8 mouse cellular contexts compared by ENCODE assay signal in the genomic region with DNA sequence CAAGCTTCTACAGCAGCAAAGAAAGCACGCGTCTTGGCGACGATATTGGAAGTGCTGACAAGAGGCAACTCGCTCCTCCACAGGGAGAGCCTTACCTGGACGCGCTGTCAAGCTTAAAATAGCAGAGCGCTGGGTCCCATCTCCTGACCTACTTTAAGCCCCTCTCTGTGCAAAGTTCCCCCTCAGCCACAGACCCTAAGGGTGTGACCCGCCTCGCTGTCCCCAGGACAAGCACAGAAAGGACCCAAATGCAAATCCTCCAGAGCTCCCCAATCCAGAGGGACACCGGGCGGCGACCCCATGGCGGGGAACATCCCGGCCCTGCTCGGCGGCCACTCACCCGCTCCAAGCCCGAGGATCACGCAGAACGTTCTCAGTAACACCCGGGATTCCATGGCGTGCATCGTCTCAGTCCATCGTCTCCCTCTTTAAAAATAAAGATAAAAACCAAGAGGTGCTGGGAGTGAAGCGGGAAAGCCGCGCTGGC. TPM values are rescaled to one million over a fixed set of nuclear protein-coding genes. Genes with fewer than 3 reads are reported as not detected.
DNase-seq lines count a peak whose midpoint lies in the region; ATAC-seq and TF ChIP-seq lines count a peak whose summit lies in the region.

No protein-coding gene starts in this region.

- H3K9me3 ChIP-seq in heart, embryonic 12.5 days (replicated peaks), result no peaks in the 10 kb centered on the region
- no peaks in the 10 kb centered on the region for H3K9me3 ChIP-seq in ES-Bruce4 (replicated peaks; ENCODE audit: control insufficient read depth, insufficient read depth, low read length, poor library complexity, severe bottlenecking)
- no peaks in the 10 kb centered on the region for H3K9me3 ChIP-seq in embryonic facial prominence, embryonic 15.5 days (replicated peaks)
- no peaks in the 10 kb centered on the region for H3K9me3 ChIP-seq in limb, embryonic 15.5 days

- TF ChIP-seq EP300 in ES-Bruce4 (IDR thresholded peaks at IDR 0.05; ENCODE audit: insufficient read depth, low read depth, low read length), result no peak

- no peak for TF ChIP-seq POLR2A in ES-Bruce4 (IDR thresholded peaks at IDR 0.05; ENCODE audit: insufficient read depth, low read length)
- TF ChIP-seq POLR2A in kidney, adult 2 months (IDR thresholded peaks at IDR 0.05; ENCODE audit: low read depth, low read length), result no peak

- H3K27me3 ChIP-seq in heart, embryonic 12.5 days (replicated peaks), result peaks cover 45% of the 10 kb centered on the region
- peaks cover 16% of the 10 kb centered on the region for H3K27me3 ChIP-seq in ES-Bruce4 (ENCODE audit: control insufficient read depth, insufficient read depth, low read length, poor library complexity, severe bottlenecking)
- H3K27me3 ChIP-seq in embryonic facial prominence, embryonic 15.5 days, result peaks cover 31% of the 10 kb centered on the region
- peaks cover 37% of the 10 kb centered on the region for H3K27me3 ChIP-seq in limb, embryonic 15.5 days
- H3K27me3 ChIP-seq in kidney, adult 2 months (replicated peaks; ENCODE audit: control insufficient read depth, insufficient read depth, low read length), result peaks cover 2% of the 10 kb centered on the region

- peak overlapping the region; percentile 91 for H3K4me2 ChIP-seq in heart, embryonic 12.5 days
- H3K4me2 ChIP-seq in embryonic facial prominence, embryonic 15.5 days (replicated peaks), result peak overlapping the region; percentile 92
- peak overlapping the region; percentile 99 for H3K4me2 ChIP-seq in limb, embryonic 15.5 days

- intact Hi-C loops in heart, postnatal 14 days (cut with DNase I), result no loop called here

- H3K36me3 ChIP-seq in heart, embryonic 12.5 days, result no peaks in the 10 kb centered on the region
- H3K36me3 ChIP-seq in ES-Bruce4 (ENCODE audit: control insufficient read depth, insufficient read depth, low read length, poor library complexity, severe bottlenecking), result no peaks in the 10 kb centered on the region
- H3K36me3 ChIP-seq in embryonic facial prominence, embryonic 15.5 days, result no peaks in the 10 kb centered on the region
- no peaks in the 10 kb centered on the region for H3K36me3 ChIP-seq in limb, embryonic 15.5 days
- H3K36me3 ChIP-seq in kidney, adult 2 months (ENCODE audit: control insufficient read depth, insufficient read depth, low read length), result no peaks in the 10 kb centered on the region

- no peak for TF ChIP-seq CTCF in ES-Bruce4 (IDR thresholded peaks at IDR 0.05; ENCODE audit: low read depth, low read length)
- no peak for TF ChIP-seq CTCF in kidney, adult 2 months (conservative IDR thresholded peaks at IDR 0.05; ENCODE audit: insufficient read depth, insufficient read length, low read depth, low read length)

- no peak overlapping the region for H3K27ac ChIP-seq in heart, embryonic 12.5 days (ENCODE audit: poor library complexity, severe bottlenecking)
- no peak overlapping the region for H3K27ac ChIP-seq in ES-Bruce4 (ENCODE audit: insufficient read depth, low read length)
- H3K27ac ChIP-seq in embryonic facial prominence, embryonic 15.5 days (replicated peaks), result no peak overlapping the region
- H3K27ac ChIP-seq in limb, embryonic 15.5 days, result no peak overlapping the region
- no peak overlapping the region for H3K27ac ChIP-seq in kidney, adult 2 months (ENCODE audit: insufficient read depth, low read depth, low read length)

- no peak overlapping the region for H3K9ac ChIP-seq in heart, embryonic 12.5 days
- H3K9ac ChIP-seq in ES-Bruce4 (ENCODE audit: low read depth, poor library complexity, severe bottlenecking), result peak overlapping the region; percentile 37; the same call in 1 of the 2 replicates
- no peak overlapping the region for H3K9ac ChIP-seq in embryonic facial prominence, embryonic 15.5 days
- H3K9ac ChIP-seq in limb, embryonic 15.5 days, result no peak overlapping the region

- H3K4me1 ChIP-seq in heart, embryonic 12.5 days (replicated peaks), result peaks cover 19% of the 10 kb centered on the region
- H3K4me1 ChIP-seq in ES-Bruce4 (ENCODE audit: control insufficient read depth, insufficient read depth, low read length), result no peaks in the 10 kb centered on the region
- H3K4me1 ChIP-seq in embryonic facial prominence, embryonic 15.5 days, result peaks cover 20% of the 10 kb centered on the region
- peaks cover 22% of the 10 kb centered on the region for H3K4me1 ChIP-seq in limb, embryonic 15.5 days
- H3K4me1 ChIP-seq in kidney, adult 2 months (ENCODE audit: control insufficient read depth, insufficient read depth, low read length), result no peaks in the 10 kb centered on the region

- ATAC-seq in heart, embryonic 12.5 days (ENCODE audit: insufficient number of reproducible peaks, low FRiP score), result peak; percentile 39; the same call in 1 of the 2 replicates
- ATAC-seq in embryonic facial prominence, embryonic 15.5 days (ENCODE audit: insufficient number of reproducible peaks, low FRiP score, low TSS enrichment, low read depth), result no peak
- 0 out of 2 replicates have a peak, but pooled peaks have one; percentile 44 for ATAC-seq in limb, embryonic 15.5 days (ENCODE audit: insufficient number of reproducible peaks, low FRiP score, low TSS enrichment, low read depth)

- DNase-seq in heart, postnatal 14 days, result no peak
- no peak for DNase-seq in adrenal gland, postnatal 25 days
- DNase-seq in kidney, adult 2 months, result no peak
- no peak for DNase-seq in kidney, postnatal 25 days

- H3K4me3 ChIP-seq in heart, embryonic 12.5 days, result peak overlapping the region; percentile 54
- H3K4me3 ChIP-seq in ES-Bruce4 (ENCODE audit: low read depth, low read length), result peak overlapping the region; percentile 70
- H3K4me3 ChIP-seq in embryonic facial prominence, embryonic 15.5 days (replicated peaks), result peak overlapping the region; percentile 54
- peak overlapping the region; percentile 53 for H3K4me3 ChIP-seq in limb, embryonic 15.5 days
- no peak overlapping the region for H3K4me3 ChIP-seq in kidney, adult 2 months (ENCODE audit: insufficient read depth, low read depth, low read length)

- WGBS in heart, embryonic 12.5 days, result under 1% methylated on average over 28 of the region's 28 CpGs
- WGBS in embryonic facial prominence, embryonic 15.5 days, result under 1% methylated on average over 28 of the region's 28 CpGs
- WGBS in limb, embryonic 15.5 days, result under 1% methylated on average over 28 of the region's 28 CpGs
- under 1% methylated on average over 28 of the region's 28 CpGs for WGBS in kidney, adult 2 months

RNA-seq across cellular contexts. Expression of gene Nell2, which starts 0.9 kb away (rescaled TPM):
- polyA plus RNA-seq in heart, embryonic 12.5 days (2016; fragmentation: Nextera tagmentation; extraction: Ambion mirVana), result 0.74 and 0.93 TPM in 2 replicates
- total RNA-seq in heart, postnatal 14 days (2021), result under 1 TPM; 0.10 to 0.17 TPM
- polyA plus RNA-seq in ES-Bruce4 (2011; ENCODE audit: insufficient read depth, insufficient read length, low read depth, missing spikeins), result 0.31 and 0.62 TPM in 2 replicates
- 12.9 and 13.6 TPM in 2 replicates for polyA plus RNA-seq in embryonic facial prominence, embryonic 15.5 days (2015; fragmentation: Nextera tagmentation; extraction: Ambion mirVana)
- 18.1 and 21.4 TPM in 2 replicates for polyA plus RNA-seq in limb, embryonic 15.5 days (2015; fragmentation: Nextera tagmentation; extraction: Ambion mirVana)
- 3.8 and 5.2 TPM in 2 replicates for total RNA-seq in adrenal gland, postnatal 25 days (2021)
- polyA plus RNA-seq in kidney, adult 2 months (2012; rRNA removed), result 0.14 TPM in 2 replicates
